Mouse (Mus musculus) heart, embryonic 11.5 days (tissue): Measurements from ENCODE around the gene Zfp628. TPM values are rescaled to one million over a fixed set of nuclear protein-coding genes. Genes with fewer than 3 reads are reported as not detected.

Experiments used
- ATAC-seq: fragments of 200-750 bp; cut with Nextera tagmentation; replicated peaks from 2 replicates; pipeline ENCODE4 v1.8.0; 2017; ENCODE audit warnings: moderate library complexity; ENCODE audit not compliant: insufficient number of reproducible peaks, low FRiP score, low TSS enrichment
- H3K27ac ChIP-seq: fragments of 300-500 bp; sonication (generic); 2 replicates; pipeline ENCODE4 v1.5.1; 2014; ENCODE audit warnings: mild to moderate bottlenecking, low read depth, low read length
- H3K27me3 ChIP-seq: fragments of 300-500 bp; sonication (generic); 2 replicates; pipeline ENCODE4 v1.6.1; 2014; ENCODE audit warnings: mild to moderate bottlenecking, low read length, mixed read lengths; ENCODE audit not compliant: control insufficient read depth, insufficient read depth
- H3K36me3 ChIP-seq: fragments of 300-500 bp; sonication (generic); 2 replicates; pipeline ENCODE4 v1.6.1; 2014; ENCODE audit warnings: mild to moderate bottlenecking, low read length, moderate library complexity, mixed read lengths; ENCODE audit not compliant: control insufficient read depth, insufficient read depth
- H3K4me1 ChIP-seq: fragments of 300-500 bp; sonication (generic); 2 replicates; pipeline ENCODE4 v1.6.1; 2014; ENCODE audit warnings: low read length; ENCODE audit not compliant: control insufficient read depth, insufficient read depth
- H3K4me2 ChIP-seq: fragments of 300-500 bp; sonication (generic); 2 replicates; pipeline ENCODE4 v1.6.1; 2014; ENCODE audit warnings: mild to moderate bottlenecking, moderate library complexity
- H3K4me3 ChIP-seq: fragments of 300-500 bp; sonication (generic); 2 replicates; pipeline ENCODE4 v1.5.1; 2014; ENCODE audit warnings: low read depth, low read length
- H3K9ac ChIP-seq: fragments of 300-500 bp; sonication (generic); 2 replicates; pipeline ENCODE4 v1.6.1; 2014; ENCODE audit warnings: mild to moderate bottlenecking, low read depth, low read length, moderate library complexity
- H3K9me3 ChIP-seq: fragments of 300-500 bp; sonication (generic); replicated peaks from 2 replicates; pipeline ENCODE4 v1.6.1; 2016; ENCODE audit warnings: low read length; ENCODE audit not compliant: control insufficient read depth
- WGBS: fragments of 180-500 bp; shearing (Covaris S2); extraction: QIAGEN DNeasy Blood & Tissue Kit; methylation state at CpG from one replicate; pipeline ENCODE4 v1.1.7; 2014; ENCODE audit not compliant: insufficient replicate concordance; 5-methylcytosine and 5-hydroxymethylcytosine counted together
- polyA plus RNA-seq: library from polyadenylated mRNA; unstranded; fragments of >200 nt; fragmentation: Nextera tagmentation; extraction: Ambion mirVana; gene quantifications from 2 replicates; pipeline ENCODE4 v1.2.1, GENCODE M21; 2014

Zfp628 gene
- polyA plus RNA-seq, 1 experiment from 2014 or later, result 2.8 TPM

DNA sequence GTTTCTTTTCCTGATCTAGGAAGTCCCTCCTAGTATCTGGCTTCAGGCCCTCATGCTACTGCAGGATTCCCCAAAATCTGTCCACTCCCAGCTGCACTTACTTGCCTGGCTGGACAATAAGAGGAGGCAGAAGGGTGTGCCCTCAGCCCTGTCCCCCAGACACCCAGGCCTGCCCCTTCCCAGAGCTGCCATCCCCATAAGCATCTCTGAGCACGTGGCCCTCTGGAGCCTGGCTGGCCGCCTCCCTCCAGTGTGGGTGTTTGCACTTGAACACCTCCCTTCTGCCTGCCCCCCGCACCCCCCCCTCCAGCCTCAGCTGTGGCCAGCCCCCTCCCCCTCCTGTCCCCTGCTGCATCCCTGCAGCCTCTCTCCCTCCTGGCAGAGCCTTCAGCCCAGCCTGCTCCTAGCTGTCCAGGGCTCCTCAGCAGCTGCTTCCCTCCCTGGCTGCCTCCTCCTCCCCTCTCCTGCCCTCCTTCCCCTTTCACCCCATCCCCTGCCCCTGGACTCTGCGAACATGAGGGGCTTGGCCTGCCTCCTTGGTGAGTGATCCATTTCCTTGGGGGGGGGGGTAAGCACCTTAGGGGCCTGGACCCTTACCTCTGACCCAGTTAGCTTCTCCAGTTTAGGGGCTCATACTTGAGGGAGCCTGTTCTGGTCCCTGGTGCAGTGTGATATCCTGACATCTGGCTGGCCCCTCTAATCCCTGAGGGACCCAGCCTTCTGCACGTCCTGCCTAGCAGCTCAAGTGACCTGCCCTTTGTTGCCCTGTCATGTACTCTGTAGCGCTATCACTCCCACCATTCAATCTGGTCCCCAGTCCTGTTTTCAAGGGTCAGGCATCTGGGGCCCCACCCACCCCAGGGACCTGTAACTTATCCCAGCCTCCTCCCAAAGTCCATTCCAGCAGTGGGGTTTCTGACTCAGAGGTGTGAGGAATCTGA is 10.7 kb downstream of the Zfp628 start, which contains the start of gene Ssc5d:
Ssc5d (plus strand) TSS at position 345 of the 941 bp plus-strand sequence.
- 12% methylated on average over 6 of the region's 6 CpGs for WGBS
- H3K4me2 ChIP-seq, result peak within 1 kb of the TSS; percentile 14; the same call in 1 of the 2 replicates

GRCm38 (mm10) chr7:4926849-4927248 is 11.8 kb downstream of the Zfp628 start:
- Histone ChIP-seq H3K9ac (no peak overlapping the region), H3K27ac (no peak overlapping the region), H3K36me3 (no peaks in the 10 kb centered on the region), H3K9me3 (no peaks in the 10 kb centered on the region), H3K27me3 (no peaks in the 10 kb centered on the region), H3K4me2 (no peak overlapping the region), H3K4me1 (peaks cover 38% of the 10 kb centered on the region), H3K4me3 (no peak overlapping the region)
- WGBS, result 68% methylated on average over 16 of the region's 16 CpGs
- ATAC-seq, result no peak

More for the DNA sequence above, 10.7 kb downstream of the Zfp628 start, which contains the start of gene Ssc5d:
- Histone ChIP-seq H3K4me3 (no peak within 1 kb of the TSS), H3K4me1 (peaks cover 45% of the 10 kb centered on the region), H3K27me3 (no peaks in the 10 kb centered on the region), H3K36me3 (0 out of 2 replicates have a peak, but pooled peaks cover 2% of the 10 kb centered on the region), H3K27ac (peak within 1 kb of the TSS; percentile 22; the same call in 1 of the 2 replicates), H3K9me3 (no peaks in the 10 kb centered on the region), H3K9ac (0 out of 2 replicates have a peak within 1 kb of the TSS, but pooled peaks have one; percentile 40)
- peak; percentile 16; the same call in 1 of the 2 replicates for ATAC-seq

DNA sequence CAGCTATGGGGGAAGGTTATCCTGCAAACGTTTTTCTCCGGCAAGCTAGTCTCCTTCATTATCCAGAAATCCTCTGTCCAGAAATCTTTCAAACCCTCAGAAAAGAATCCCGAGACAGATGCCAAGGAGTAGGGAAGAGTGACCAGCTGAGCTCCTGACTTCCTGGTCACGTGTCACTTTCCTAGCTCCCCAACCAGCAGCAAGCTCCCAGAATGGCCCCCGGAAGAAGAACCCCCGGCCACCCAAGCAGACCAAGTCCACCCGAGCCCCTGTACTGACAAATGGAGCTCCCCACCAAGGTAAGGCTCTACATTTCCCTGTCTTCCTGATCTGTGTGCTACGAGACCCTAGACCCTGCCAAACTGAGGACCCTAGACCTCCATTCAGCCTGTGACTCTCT is 12.7 kb downstream of the Zfp628 start:
- no peaks in the 10 kb centered on the region for H3K9me3 ChIP-seq
- no peak overlapping the region for H3K27ac ChIP-seq
- no peak overlapping the region for H3K4me3 ChIP-seq
- 61% methylated on average over 8 of the region's 8 CpGs for WGBS
- H3K9ac ChIP-seq, result no peak overlapping the region
- peaks cover 33% of the 10 kb centered on the region for H3K4me1 ChIP-seq
- no peaks in the 10 kb centered on the region for H3K36me3 ChIP-seq
- H3K27me3 ChIP-seq, result no peaks in the 10 kb centered on the region
- no peak overlapping the region for H3K4me2 ChIP-seq
- ATAC-seq, result no peak

GRCm38 (mm10) chr7:4928323-4928722 is 13.3 kb downstream of the Zfp628 start:
- ATAC-seq, result no peak
- H3K27me3 ChIP-seq, result no peaks in the 10 kb centered on the region
- peaks cover 27% of the 10 kb centered on the region for H3K4me1 ChIP-seq
- no peak overlapping the region for H3K4me2 ChIP-seq
- H3K9ac ChIP-seq, result no peak overlapping the region
- 59% methylated on average over 17 of the region's 17 CpGs for WGBS
- no peak overlapping the region for H3K4me3 ChIP-seq
- no peaks in the 10 kb centered on the region for H3K36me3 ChIP-seq
- H3K9me3 ChIP-seq, result no peaks in the 10 kb centered on the region
- H3K27ac ChIP-seq, result no peak overlapping the region

DNA sequence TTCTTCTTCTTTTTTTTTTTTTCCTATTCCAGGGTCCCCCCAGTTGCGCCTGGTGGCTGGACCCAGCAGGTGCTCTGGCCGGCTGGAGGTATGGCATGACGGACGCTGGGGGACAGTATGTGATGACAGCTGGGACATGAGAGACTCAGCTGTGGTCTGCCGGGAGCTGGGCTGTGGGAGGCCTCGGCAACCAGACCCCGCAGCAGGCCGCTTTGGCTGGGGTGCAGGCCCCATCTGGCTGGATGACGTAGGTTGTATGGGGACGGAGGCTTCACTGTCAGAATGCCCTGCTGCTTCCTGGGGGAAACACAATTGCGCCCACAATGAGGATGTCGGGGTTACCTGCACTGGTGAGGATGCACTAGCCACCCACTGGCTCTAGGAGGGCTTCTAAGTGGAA is 18.1 kb downstream of the Zfp628 start:
- H3K4me1 ChIP-seq, result no peaks in the 10 kb centered on the region
- H3K4me3 ChIP-seq, result no peak overlapping the region
- H3K27ac ChIP-seq, result no peak overlapping the region
- ATAC-seq, result no peak
- H3K9ac ChIP-seq, result no peak overlapping the region
- no peaks in the 10 kb centered on the region for H3K9me3 ChIP-seq
- no peak overlapping the region for H3K4me2 ChIP-seq
- no peaks in the 10 kb centered on the region for H3K36me3 ChIP-seq
- no peaks in the 10 kb centered on the region for H3K27me3 ChIP-seq
- WGBS, result 61% methylated on average over 12 of the region's 12 CpGs

DNA sequence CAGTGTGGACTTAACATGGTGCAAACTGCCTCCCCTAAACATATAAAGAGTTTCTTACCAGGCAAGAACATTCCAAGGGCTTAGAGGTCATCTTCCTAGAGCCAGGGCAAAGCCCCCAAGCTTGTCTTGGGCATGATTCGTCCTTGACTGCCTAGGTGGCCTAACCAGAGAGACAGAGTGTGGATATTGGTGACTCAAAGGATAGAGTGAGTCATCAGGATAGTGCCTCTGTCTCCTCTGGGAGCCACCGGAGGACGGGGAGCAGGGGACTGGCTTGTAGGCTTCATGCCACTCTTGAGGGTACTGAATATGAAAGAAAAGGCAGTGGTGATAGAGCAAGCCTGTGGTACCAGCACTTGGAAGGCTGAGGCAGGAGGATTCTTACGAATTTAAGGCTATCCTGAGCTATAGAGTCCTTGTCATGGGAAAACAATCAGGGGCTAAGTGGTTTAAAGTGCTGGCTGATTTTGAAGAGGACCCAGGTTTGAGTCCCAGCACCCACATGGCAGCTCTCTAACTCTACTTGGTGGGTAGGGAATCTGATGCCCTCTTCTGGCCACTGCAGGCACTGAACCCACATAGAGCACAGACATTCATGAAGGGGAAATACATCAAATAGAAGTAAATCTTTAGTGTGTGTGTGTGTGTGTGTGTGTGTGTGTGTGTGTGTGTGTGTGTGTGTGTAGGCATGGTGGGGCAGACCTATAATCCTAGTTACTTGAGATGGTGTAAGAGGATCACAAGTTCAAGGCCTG is 19.3 kb downstream of the Zfp628 start:
- Histone ChIP-seq H3K4me2 (no peak overlapping the region), H3K9ac (no peak overlapping the region), H3K27ac (no peak overlapping the region), H3K4me3 (no peak overlapping the region), H3K4me1 (no peaks in the 10 kb centered on the region), H3K36me3 (no peaks in the 10 kb centered on the region), H3K27me3 (no peaks in the 10 kb centered on the region), H3K9me3 (no peaks in the 10 kb centered on the region)
- no peak for ATAC-seq
- WGBS, result 70% methylated on average over 4 of the region's 4 CpGs

DNA sequence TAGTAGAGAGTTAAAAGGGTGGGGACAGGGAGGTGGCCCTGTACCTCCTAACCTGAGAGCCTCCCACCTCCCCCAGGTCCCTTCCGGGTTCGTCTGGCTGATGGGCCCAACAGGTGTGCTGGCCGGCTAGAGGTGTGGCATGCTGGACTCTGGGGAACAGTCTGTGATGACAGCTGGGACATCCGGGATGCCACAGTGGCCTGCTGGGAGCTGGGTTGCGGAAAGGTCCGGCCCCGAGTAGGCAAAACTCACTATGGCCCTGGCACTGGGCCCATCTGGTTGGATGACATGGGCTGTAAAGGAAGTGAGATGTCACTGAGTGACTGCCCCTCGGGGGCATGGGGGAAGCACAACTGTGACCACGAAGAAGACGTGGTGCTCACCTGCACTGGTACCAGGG is 21.8 kb downstream of the Zfp628 start:
- no peak for ATAC-seq

GRCm38 (mm10) chr7:4937392-4937791 is 22.4 kb downstream of the Zfp628 start:
- Histone ChIP-seq H3K4me1 (no peaks in the 10 kb centered on the region), H3K27ac (no peak overlapping the region), H3K4me3 (no peak overlapping the region), H3K9me3 (no peaks in the 10 kb centered on the region), H3K4me2 (no peak overlapping the region), H3K36me3 (no peaks in the 10 kb centered on the region), H3K9ac (no peak overlapping the region), H3K27me3 (no peaks in the 10 kb centered on the region)
- no peak for ATAC-seq
- 70% methylated on average over 11 of the region's 11 CpGs for WGBS

More for the DNA sequence above, 21.8 kb downstream of the Zfp628 start:
- Histone ChIP-seq H3K36me3 (no peaks in the 10 kb centered on the region), H3K4me3 (no peak overlapping the region), H3K9me3 (no peaks in the 10 kb centered on the region), H3K9ac (no peak overlapping the region), H3K27me3 (no peaks in the 10 kb centered on the region), H3K4me1 (no peaks in the 10 kb centered on the region), H3K27ac (no peak overlapping the region), H3K4me2 (no peak overlapping the region)
- 69% methylated on average over 10 of the region's 10 CpGs for WGBS
